Mouse (Mus musculus) megakaryocyte, embryonic 14.5 days (primary cell): Measurements from ENCODE around the gene Ranbp3l. TPM values are rescaled to one million over a fixed set of nuclear protein-coding genes. Genes with fewer than 3 reads are reported as not detected.

ENCODE experiments used
- H3K27me3 ChIP-seq: replicated peaks from 2 replicates; pipeline ENCODE3; 2012; ENCODE audit warnings: inconsistent platforms
- H3K36me3 ChIP-seq: replicated peaks from 2 replicates; pipeline ENCODE3; 2012; ENCODE audit warnings: low read length, inconsistent platforms, mixed read lengths
- H3K4me1 ChIP-seq: 2 replicates; pipeline ENCODE4 v1.6.1; 2012; ENCODE audit warnings: inconsistent platforms
- H3K4me3 ChIP-seq: replicated peaks from 2 replicates; pipeline ENCODE3; 2012; ENCODE audit warnings: moderate library complexity, mild to moderate bottlenecking, inconsistent platforms
- H3K9me3 ChIP-seq: 2 replicates; pipeline ENCODE4 v1.6.1; 2012; ENCODE audit warnings: inconsistent platforms
- FLI1 ChIP-seq: IDR thresholded peaks from 2 replicates; pipeline ENCODE4 v1.6.1; 2012; ENCODE audit warnings: low read length, inconsistent platforms, mixed read lengths
- GATA1 ChIP-seq: IDR thresholded peaks from 3 replicates; pipeline ENCODE4 v1.6.1; 2012; ENCODE audit warnings: mixed read lengths, low read length, inconsistent platforms, borderline replicate concordance
- polyA plus RNA-seq: library from polyadenylated mRNA; stranded (reverse); fragments of >175 nt; gene quantifications from 2 replicates; pipeline ENCODE4 v1.2.3, GENCODE M21; 2012; ENCODE audit warnings: low replicate concordance; ENCODE audit not compliant: insufficient read depth

Gene Ranbp3l
- not detected in 2 replicates for polyA plus RNA-seq

DNA sequence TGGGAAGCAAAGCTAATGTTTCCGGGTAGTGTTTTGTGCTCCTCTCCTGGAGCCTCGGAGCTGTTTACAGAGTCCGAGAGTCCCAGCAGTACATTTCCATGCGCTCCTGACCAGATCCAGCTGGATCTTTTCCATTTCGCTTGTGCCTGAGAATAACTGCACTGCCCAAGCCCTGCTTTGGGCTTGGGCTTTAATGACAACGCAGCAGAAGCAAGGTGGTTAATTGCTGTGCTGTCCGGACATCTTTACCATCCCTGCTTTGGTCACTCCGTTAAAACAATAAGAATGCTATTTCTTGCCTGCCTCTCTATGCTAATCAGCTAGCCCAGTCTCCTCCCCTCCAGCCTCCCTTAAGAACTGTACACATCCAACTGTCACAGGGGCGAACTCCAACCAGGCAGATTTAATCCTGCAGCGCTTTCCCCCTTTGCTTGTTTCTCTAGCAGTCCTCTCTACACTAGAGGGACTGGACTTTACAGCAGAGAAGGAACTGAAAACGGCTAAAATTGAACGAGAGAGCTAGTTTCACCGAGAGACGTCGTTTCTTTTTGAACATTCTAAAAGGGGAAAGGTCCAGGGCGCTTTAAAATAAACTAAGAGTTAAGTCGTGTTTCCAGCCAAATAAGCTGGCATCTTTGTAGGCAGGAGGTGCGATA is at the start of gene Ranbp3l:
Gene Ranbp3l, plus strand, starts transcription at position 377 of the 656 bp plus-strand sequence.
- H3K4me3 ChIP-seq: no peak within 1 kb of the TSS
- no peaks in the 10 kb centered on the region for H3K4me1 ChIP-seq
- TF ChIP-seq GATA1 (no peak), FLI1 (no peak)
- H3K27me3 ChIP-seq: peaks cover 4% of the 10 kb centered on the region
- no peaks in the 10 kb centered on the region for H3K36me3 ChIP-seq
- no peaks in the 10 kb centered on the region for H3K9me3 ChIP-seq

DNA sequence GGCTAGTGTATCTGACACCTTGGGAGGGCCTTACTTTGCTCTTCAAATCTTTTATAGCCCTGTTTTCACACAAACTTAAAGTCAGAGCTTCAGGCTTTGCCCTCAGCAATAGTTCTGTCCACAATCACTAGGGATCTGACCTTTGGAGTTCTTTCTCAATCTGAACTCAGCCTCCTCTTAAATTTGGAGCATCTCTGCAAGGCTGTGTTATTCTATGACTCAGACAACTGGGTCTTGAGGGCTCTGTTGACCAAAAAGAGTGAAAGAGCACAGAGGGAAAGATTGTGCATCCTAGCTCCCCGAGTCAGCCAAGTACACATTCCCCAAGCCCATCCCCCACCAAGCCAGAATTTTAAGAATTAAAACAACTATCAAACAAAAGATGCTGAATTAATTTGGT is 37.7 kb upstream of the Ranbp3l start:
- no peaks in the 10 kb centered on the region for H3K36me3 ChIP-seq
- peaks cover 35% of the 10 kb centered on the region for H3K9me3 ChIP-seq
- no peaks in the 10 kb centered on the region for H3K27me3 ChIP-seq
- no peak for TF ChIP-seq FLI1
- TF ChIP-seq GATA1: no peak
- H3K4me3 ChIP-seq: no peak overlapping the region
- no peaks in the 10 kb centered on the region for H3K4me1 ChIP-seq

DNA sequence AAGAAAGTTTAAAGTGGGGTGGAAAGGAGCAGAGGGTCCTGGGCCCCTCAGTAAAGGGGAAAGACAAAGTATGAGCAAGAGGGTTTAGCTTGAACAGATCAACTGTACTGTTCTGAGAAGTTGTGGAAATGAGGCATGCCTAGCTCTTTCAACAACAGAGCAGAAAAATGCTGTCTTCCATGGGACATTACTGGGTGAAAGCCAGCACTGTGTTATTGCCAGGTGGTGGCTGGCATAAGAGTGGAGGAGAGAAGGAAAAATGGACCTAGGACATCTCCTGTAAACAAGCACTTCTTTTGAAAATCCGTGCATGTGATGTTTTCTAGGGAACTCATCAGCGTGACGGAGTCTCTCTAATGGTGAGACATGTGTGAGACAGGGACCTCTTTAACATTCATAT is 30.8 kb upstream of the Ranbp3l start:
- H3K9me3 ChIP-seq: peaks cover 10% of the 10 kb centered on the region

DNA sequence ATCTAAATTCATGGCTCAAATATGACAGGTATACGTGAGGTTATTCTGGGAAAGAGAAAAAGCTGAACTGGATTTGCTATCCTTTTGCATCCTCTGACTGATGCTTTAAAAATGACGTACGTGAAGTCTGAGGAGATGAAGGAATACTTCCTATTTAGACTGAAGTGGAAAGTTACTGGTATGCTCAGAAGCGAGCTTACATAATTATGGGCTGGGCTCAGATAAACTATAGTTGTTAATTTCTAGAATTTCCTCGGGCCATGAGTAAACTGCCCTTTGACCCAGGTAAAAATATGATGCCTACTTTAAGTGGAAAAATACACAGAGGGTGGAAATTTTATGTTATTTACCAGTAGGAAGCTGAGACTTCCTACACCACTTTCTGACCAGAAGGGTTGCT is 26.9 kb upstream of the Ranbp3l start:
- TF ChIP-seq FLI1 (no peak), GATA1 (no peak)
- no peak overlapping the region for H3K4me3 ChIP-seq
- no peaks in the 10 kb centered on the region for H3K4me1 ChIP-seq
- H3K27me3 ChIP-seq: no peaks in the 10 kb centered on the region
- H3K9me3 ChIP-seq: peaks cover 6% of the 10 kb centered on the region; the same call in 1 of the 2 replicates
- no peaks in the 10 kb centered on the region for H3K36me3 ChIP-seq

More for the DNA sequence above, 30.8 kb upstream of the Ranbp3l start:
- H3K36me3 ChIP-seq: no peaks in the 10 kb centered on the region
- no peak overlapping the region for H3K4me3 ChIP-seq
- no peak for TF ChIP-seq GATA1
- TF ChIP-seq FLI1: no peak
- no peaks in the 10 kb centered on the region for H3K4me1 ChIP-seq
- no peaks in the 10 kb centered on the region for H3K27me3 ChIP-seq

DNA sequence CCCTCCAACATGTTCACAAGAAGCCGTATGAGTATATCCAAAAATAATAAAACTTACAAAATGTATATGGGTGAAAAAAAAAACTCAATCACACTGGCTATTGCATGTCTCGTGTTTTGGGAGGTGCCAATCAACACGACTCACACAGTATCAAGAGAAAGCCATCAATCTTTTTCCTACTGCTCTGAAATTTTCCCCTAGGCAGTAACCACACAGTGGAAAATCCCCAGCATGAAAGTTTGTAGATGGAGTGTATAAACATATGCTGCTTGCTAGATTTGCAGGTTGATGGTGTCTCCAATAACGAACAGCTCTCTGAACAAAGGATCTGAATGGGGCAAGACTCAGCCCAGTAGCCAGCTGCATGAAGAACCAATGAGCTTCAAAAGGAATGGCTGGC is 16.9 kb upstream of the Ranbp3l start:
- Histone ChIP-seq H3K4me1 (no peaks in the 10 kb centered on the region), H3K27me3 (no peaks in the 10 kb centered on the region), H3K9me3 (peaks cover 6% of the 10 kb centered on the region), H3K4me3 (no peak overlapping the region), H3K36me3 (no peaks in the 10 kb centered on the region)
- no peak for TF ChIP-seq FLI1
- no peak for TF ChIP-seq GATA1

DNA sequence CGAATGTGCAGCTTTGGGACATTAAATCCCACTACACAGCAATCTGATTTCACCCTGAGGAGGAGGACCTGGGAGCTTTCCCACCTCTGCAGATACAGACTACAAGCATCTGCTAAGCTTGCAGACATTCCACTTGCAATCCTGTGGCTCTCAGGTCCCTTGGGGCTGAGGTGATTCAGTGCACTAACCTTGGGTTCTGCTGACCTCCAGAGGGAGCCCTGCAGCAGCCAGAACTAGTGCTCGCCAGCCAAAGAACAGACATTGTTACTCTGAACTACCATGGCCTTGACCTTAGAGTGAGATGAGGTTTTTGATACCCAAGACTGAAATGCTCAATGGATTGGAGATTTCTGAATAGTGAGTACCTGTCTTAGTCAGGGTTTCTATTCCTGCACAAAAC is 4.4 kb upstream of the Ranbp3l start:
- Histone ChIP-seq H3K9me3 (no peaks in the 10 kb centered on the region), H3K4me3 (no peak overlapping the region), H3K27me3 (peaks cover 2% of the 10 kb centered on the region), H3K36me3 (no peaks in the 10 kb centered on the region), H3K4me1 (no peaks in the 10 kb centered on the region)
- TF ChIP-seq GATA1 (no peak), FLI1 (no peak)

DNA sequence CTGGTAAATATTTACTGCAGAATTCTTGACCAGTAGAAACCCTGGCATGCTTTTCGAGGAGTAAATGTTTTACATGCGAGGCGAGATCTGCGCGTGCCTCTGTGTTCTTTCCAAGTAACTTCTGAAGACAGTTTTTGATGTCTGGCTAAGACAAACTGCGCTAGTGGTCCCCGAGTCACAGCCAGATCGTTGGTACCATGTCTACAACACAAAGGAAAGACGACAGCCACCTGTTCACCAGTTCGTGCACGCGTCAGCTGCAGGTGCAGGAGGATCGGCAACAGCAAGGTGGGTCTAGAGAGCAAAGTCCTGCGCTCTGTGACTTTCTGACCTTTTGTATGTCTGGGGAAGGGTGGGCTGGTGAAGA is 463 bp downstream of the Ranbp3l start:
- no peaks in the 10 kb centered on the region for H3K36me3 ChIP-seq
- peaks cover 4% of the 10 kb centered on the region for H3K27me3 ChIP-seq
- H3K4me1 ChIP-seq: no peaks in the 10 kb centered on the region
- no peak overlapping the region for H3K4me3 ChIP-seq
- TF ChIP-seq FLI1: no peak
- TF ChIP-seq GATA1: no peak
- H3K9me3 ChIP-seq: no peaks in the 10 kb centered on the region

DNA sequence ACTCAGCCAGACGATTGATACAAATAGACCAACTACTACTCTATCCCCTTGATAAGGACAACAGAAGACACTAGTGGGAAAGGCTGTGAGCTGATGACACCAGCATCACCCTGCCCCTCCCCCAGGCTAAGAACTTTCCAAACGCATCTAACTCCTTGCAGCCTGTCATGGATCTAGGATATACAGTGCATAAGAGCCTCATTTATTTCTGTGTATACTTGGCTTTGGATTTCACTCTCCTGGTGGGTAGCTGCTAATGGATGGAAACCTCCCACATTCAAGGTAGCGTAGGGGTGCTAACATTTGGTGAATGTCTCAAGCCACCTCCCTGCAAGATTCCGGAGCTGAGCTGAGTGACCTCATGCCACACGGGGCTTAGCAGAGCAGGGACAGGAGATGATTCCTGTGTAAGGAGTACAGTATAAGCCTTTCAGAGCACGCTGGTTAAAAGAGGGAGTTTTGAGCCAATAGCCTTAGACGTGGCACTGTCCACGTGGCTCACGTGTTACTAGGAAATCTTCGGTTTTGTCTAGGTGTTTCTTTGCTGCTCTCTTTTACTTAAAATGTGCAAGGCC is 1.4 kb downstream of the Ranbp3l start:
- Histone ChIP-seq H3K27me3 (peaks cover 4% of the 10 kb centered on the region), H3K9me3 (no peaks in the 10 kb centered on the region), H3K4me3 (no peak overlapping the region), H3K36me3 (no peaks in the 10 kb centered on the region), H3K4me1 (no peaks in the 10 kb centered on the region)
- TF ChIP-seq FLI1: no peak
- no peak for TF ChIP-seq GATA1

DNA sequence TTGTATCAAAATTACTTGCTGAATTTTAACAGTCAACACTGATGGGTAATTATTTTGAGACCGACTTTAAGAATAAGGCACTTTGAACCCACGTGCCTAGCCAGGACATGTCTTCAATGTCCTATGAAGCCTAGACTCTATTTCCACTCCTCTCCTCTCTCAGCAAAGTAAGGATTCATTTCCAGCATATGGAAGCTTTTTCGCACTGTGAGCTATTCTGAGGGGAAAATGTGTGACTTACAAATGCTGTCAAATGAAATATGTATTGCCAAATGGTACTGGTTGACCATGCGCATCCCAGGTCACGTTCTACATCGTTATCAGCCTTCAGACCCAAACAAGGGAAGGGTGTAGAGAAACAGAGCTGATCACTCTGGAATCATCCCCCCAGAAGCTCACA is 23.5 kb downstream of the Ranbp3l start:
- no peak overlapping the region for H3K4me3 ChIP-seq
- H3K36me3 ChIP-seq: no peaks in the 10 kb centered on the region
- no peaks in the 10 kb centered on the region for H3K9me3 ChIP-seq
- no peaks in the 10 kb centered on the region for H3K27me3 ChIP-seq
- no peak for TF ChIP-seq FLI1
- no peak for TF ChIP-seq GATA1
- H3K4me1 ChIP-seq: no peaks in the 10 kb centered on the region

DNA sequence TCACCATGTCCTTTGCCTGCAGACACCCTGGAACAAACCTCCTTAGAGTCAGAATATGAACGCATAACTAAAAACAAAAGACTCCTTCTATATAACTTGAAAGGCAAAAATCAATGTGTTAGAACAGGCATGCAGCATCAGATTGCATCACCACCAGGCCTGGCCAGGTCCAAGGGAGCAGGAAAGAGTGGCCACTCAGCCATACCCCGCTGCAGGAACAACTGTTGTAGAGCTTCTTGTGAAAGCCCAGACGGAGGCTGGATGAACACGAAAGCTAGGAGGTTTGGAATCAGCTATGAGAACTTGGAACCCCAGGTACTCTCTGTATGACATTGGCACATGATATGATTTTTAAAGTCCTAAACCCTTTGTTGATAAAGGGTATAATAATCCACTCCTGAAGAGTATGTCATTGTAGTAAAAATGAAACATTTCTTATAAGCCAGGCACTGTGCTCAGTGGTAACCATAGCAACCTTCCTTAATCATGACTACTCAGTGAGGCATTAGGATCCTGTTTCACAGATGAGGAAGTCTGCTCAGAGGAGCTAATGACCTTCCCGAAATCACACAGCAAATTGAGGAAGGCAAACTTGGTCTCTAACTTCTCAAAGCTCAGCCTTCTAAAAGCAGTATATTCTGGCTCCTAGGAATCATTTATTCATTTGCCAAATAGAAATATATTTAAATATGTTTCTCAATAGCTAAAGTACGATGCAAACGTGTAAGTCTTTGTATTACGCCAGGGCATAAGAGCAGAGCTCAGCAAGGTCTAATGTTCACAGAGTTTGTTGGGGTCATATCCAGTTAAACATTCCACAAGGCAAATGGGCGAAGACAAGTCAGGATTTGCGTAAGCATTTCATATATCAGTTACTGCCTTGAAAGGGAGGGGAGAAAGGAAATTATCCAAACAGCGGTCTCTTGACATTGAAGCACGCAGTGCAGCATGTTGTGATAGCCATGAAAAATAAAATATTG is 24.4 kb downstream of the Ranbp3l start:
- Histone ChIP-seq H3K4me1 (no peaks in the 10 kb centered on the region), H3K27me3 (no peaks in the 10 kb centered on the region), H3K9me3 (no peaks in the 10 kb centered on the region), H3K36me3 (no peaks in the 10 kb centered on the region), H3K4me3 (no peak overlapping the region)
- TF ChIP-seq GATA1: no peak
- TF ChIP-seq FLI1: no peak
